Mouse (Mus musculus): ENCODE data around the gene Olfr250.
"Not testable (repeated sequence)": the region's sequence is repeated elsewhere in the genome, so short reads cannot be mapped to it uniquely, and the experiment has no call there.

The Olfr250 gene

DNA sequence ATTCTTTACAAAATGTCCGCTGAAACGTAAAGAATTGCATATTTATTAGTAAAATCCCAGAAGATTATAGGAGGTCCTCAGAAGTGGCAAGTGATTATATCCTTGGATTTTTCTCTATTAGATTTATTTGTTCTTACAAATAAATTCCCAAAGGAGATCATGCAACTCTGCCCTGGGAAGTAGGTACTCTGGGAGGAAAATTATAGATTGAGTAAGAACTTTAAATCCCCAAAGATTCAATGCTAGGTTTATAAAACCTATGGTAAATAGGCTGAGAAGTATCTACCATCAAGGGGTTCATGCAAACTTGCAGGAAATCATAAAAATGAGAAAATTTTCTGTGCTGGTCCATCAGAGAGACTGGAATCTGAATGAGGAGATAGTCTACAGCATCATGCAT is at the start of gene Olfr250:
Gene Olfr250, plus strand, starts transcription at position 301 of the 400 bp plus-strand sequence.
- DNase-seq (ENCODE audit: low read depth, low spot score): no peak
- Histone ChIP-seq H3K36me3 (ENCODE audit: control insufficient read depth, insufficient read depth, low read length, poor library complexity, severe bottlenecking) (no peaks in the 10 kb centered on the region), H3K27me3 (ENCODE audit: control insufficient read depth, insufficient read depth, low read length, poor library complexity, severe bottlenecking) (no peaks in the 10 kb centered on the region)

- H3K36me3 ChIP-seq (ENCODE audit: control insufficient read depth, insufficient read depth, low read length, poor library complexity, severe bottlenecking): no peaks in the 10 kb centered on the region
- H3K27me3 ChIP-seq (ENCODE audit: control insufficient read depth, insufficient read depth, low read length, poor library complexity, severe bottlenecking): no peaks in the 10 kb centered on the region
- DNase-seq (ENCODE audit: low read depth, low spot score): no peak
These were observed 37.9 kb upstream of the Olfr250 start, which contains the start of gene Olfr25 for GRCm38 (mm10) chr9:38328760-38329159. TSS of gene Olfr25 (plus strand) at chr9:38329060.

DNA sequence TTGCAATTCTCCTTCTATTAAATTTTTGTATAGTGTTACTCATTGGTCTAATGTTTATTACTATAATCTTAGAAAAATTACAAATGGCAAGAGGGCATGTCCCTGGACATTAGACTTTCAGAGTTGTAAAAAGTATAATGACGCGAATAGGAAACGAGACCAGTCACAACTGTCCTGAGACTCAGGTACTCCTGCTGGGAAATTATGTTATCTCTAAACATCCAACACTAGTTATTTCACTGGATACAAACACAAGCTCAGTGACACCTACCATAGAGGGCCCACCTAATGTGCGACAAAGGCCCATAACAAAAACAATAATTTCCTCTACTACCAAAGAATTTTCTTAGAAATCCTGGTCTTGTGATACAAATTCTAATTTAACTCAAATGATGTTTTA is 18.6 kb upstream of the Olfr250 start, which contains the start of gene Olfr898:
Gene Olfr898, plus strand, starts transcription at position 301 of the 400 bp plus-strand sequence.
- Histone ChIP-seq H3K27me3 (ENCODE audit: control insufficient read depth, insufficient read depth, low read length, poor library complexity, severe bottlenecking) (no peaks in the 10 kb centered on the region), H3K36me3 (ENCODE audit: control insufficient read depth, insufficient read depth, low read length, poor library complexity, severe bottlenecking) (no peaks in the 10 kb centered on the region)
- DNase-seq (ENCODE audit: low read depth, low spot score): no peak

DNA sequence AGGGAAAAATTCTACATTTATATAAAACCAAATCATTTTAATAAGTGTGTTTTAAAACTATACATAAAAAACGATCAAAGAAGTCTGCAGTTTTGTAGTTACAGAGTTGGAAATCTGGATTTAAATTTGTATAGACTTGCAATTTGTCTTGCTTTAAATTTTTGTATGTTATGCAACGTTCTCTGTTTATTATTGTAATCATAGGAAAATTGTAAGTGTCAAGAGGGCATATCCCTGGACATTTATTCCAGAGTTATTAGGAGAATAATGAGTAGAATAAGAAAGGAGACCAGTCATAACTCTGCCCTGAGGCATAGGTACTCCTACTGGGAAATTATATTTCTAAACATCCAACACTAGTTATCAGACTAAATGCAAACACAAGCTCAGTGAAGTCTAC is 10.1 kb downstream of the Olfr250 start, which contains the start of gene Olfr251:
Gene Olfr251, plus strand, starts transcription at position 301 of the 400 bp plus-strand sequence.
- Histone ChIP-seq H3K36me3 (ENCODE audit: control insufficient read depth, insufficient read depth, low read length, poor library complexity, severe bottlenecking) (no peaks in the 10 kb centered on the region), H3K27me3 (ENCODE audit: control insufficient read depth, insufficient read depth, low read length, poor library complexity, severe bottlenecking) (no peaks in the 10 kb centered on the region)
- DNase-seq (ENCODE audit: low read depth, low spot score): no peak

DNA sequence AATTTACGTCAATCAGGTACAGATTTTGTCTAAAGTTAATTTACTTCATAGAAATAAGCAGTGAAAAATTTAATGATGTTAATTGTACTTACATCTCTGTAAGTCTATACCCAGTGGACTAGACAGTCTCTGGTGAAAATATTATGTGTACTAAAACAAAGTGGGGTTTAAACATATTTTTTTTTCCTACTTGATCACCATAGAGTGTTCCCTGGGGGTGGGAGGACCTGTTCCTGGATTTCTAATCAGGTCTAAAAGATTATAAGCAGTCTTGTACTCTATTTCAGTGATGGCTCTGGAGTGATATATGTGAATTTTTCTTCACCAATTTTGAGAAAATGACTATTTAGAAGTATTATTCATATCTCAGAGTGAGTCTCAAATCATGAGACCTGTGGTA is 34.7 kb downstream of the Olfr250 start, which contains the start of gene Olfr147:
Gene Olfr147, plus strand, starts transcription at position 301 of the 400 bp plus-strand sequence.
- no peak for DNase-seq (ENCODE audit: low read depth, low spot score)
- H3K27me3 ChIP-seq (ENCODE audit: control insufficient read depth, insufficient read depth, low read length, poor library complexity, severe bottlenecking): no peaks in the 10 kb centered on the region

DNA sequence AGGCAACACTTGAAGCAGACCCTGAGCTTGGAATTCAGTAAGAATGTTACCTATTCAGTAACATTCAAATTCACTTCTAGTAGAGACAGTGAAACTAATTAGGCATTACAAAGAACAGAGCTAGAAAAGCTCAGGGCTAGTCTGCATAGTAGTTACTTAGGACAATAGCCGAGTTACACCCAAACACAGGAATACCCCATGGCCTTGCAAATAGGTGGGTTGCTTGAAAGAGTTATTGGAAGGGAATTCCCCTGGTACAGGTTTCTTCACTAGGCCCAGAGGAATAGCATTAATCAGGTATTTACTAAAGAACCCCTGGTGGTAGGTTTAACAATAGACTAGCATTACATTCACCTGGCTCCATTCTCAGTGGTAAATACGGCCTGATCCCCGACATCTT is 40.8 kb downstream of the Olfr250 start:
- not testable (repeated sequence) for DNase-seq (ENCODE audit: low read depth, low spot score); H3K36me3 ChIP-seq (ENCODE audit: control insufficient read depth, insufficient read depth, low read length, poor library complexity, severe bottlenecking); H3K27me3 ChIP-seq (ENCODE audit: control insufficient read depth, insufficient read depth, low read length, poor library complexity, severe bottlenecking)

More for the DNA sequence above, 34.7 kb downstream of the Olfr250 start, which contains the start of gene Olfr147:
- H3K36me3 ChIP-seq (ENCODE audit: control insufficient read depth, insufficient read depth, low read length, poor library complexity, severe bottlenecking): no peaks in the 10 kb centered on the region

GRCm38 (mm10) chr9:38413502-38413901 is 46.8 kb downstream of the Olfr250 start:
- H3K36me3 ChIP-seq (ENCODE audit: control insufficient read depth, insufficient read depth, low read length, poor library complexity, severe bottlenecking); H3K27me3 ChIP-seq (ENCODE audit: control insufficient read depth, insufficient read depth, low read length, poor library complexity, severe bottlenecking); DNase-seq (ENCODE audit: low read depth, low spot score): not testable (repeated sequence)

All from splenic B cell, adult 2 months (primary cell).